Mouse (Mus musculus) heart, embryonic 14.5 days (tissue): ENCODE measurements around the gene Samd14. TPM values are rescaled to one million over a fixed set of nuclear protein-coding genes. Genes with fewer than 3 reads are reported as not detected.

Experiments
- ATAC-seq: fragments of 200-750 bp; cut with Nextera tagmentation; 2 replicates; pipeline ENCODE4 v1.8.0; 2017; ENCODE audit warnings: low read depth, moderate TSS enrichment; ENCODE audit not compliant: insufficient number of reproducible peaks, insufficient read depth, low FRiP score
- H3K27ac ChIP-seq, 2 experiments: fragments of 200-500 bp in 1 of 2; fragments of 300-500 bp in 1 of 2; sonication (generic) in 1 of 2; replicated peaks in 1 of 2; 2 replicates each; pipeline ENCODE4 v1.5.1; 2012 to 2014; ENCODE audit warnings: low read depth in 2 of 2, low read length in 2 of 2, control low read depth in 1 of 2, mild to moderate bottlenecking in 1 of 2, mixed read lengths in 1 of 2; ENCODE audit not compliant: control insufficient read depth in 1 of 2, insufficient read depth in 1 of 2
- H3K27me3 ChIP-seq: fragments of 300-500 bp; sonication (generic); 2 replicates; pipeline ENCODE4 v1.6.1; 2014; ENCODE audit warnings: mild to moderate bottlenecking, low read length, control low read depth; ENCODE audit not compliant: control insufficient read depth, insufficient read depth
- H3K36me3 ChIP-seq: fragments of 300-500 bp; sonication (generic); 2 replicates; pipeline ENCODE4 v1.6.1; 2014; ENCODE audit warnings: mild to moderate bottlenecking, control low read depth, low read length, mixed read lengths; ENCODE audit not compliant: control insufficient read depth, insufficient read depth
- H3K4me1 ChIP-seq, 2 experiments: fragments of 200-500 bp in 1 of 2; fragments of 300-500 bp in 1 of 2; sonication (generic) in 1 of 2; 2 replicates each; pipeline ENCODE4 v1.6.1; 2012 to 2014; ENCODE audit warnings: low read length in 2 of 2, control low read depth in 1 of 2, mixed read lengths in 1 of 2; ENCODE audit not compliant: control insufficient read depth in 2 of 2, insufficient read depth in 2 of 2
- H3K4me2 ChIP-seq: fragments of 300-500 bp; sonication (generic); 2 replicates; pipeline ENCODE4 v1.6.1; 2014; ENCODE audit warnings: mild to moderate bottlenecking, low read length
- H3K4me3 ChIP-seq, 2 experiments: fragments of 200-500 bp in 1 of 2; fragments of 300-500 bp in 1 of 2; sonication (generic) in 1 of 2; 2 replicates each; pipeline ENCODE4 v1.5.1; 2012 to 2014; ENCODE audit warnings: low read length in 2 of 2, mild to moderate bottlenecking in 2 of 2, control low read depth in 1 of 2, low read depth in 1 of 2, moderate library complexity in 1 of 2; ENCODE audit not compliant: control insufficient read depth in 1 of 2, insufficient read depth in 1 of 2
- H3K9ac ChIP-seq: fragments of 300-500 bp; sonication (generic); 2 replicates; pipeline ENCODE4 v1.6.1; 2014; ENCODE audit warnings: mild to moderate bottlenecking, low read length
- H3K9me3 ChIP-seq: fragments of 300-500 bp; sonication (generic); 2 replicates; pipeline ENCODE4 v1.6.1; 2016; ENCODE audit warnings: low read length, control low read depth; ENCODE audit not compliant: control insufficient read depth
- WGBS: fragments of 180-500 bp; shearing (Covaris S2); extraction: QIAGEN DNeasy Blood & Tissue Kit; methylation state at CpG from one replicate; pipeline ENCODE4 v1.1.7; 2014; 5-methylcytosine and 5-hydroxymethylcytosine counted together
- polyA plus RNA-seq: library from polyadenylated mRNA; unstranded; fragments of >200 nt; fragmentation: Nextera tagmentation; extraction: Ambion mirVana; gene quantifications from 2 replicates; pipeline ENCODE4 v1.2.1, GENCODE M21; 2014

Gene Samd14
- polyA plus RNA-seq, 1 experiment from 2014 or later: 10.1 TPM

GRCm38 (mm10) chr11:94972887-94973286, 36.8 kb upstream of the Samd14 start:
- Histone ChIP-seq H3K4me1 (peaks cover 32 to 43% of the 10 kb centered on the region in 2 experiments), H3K4me2 (peak overlapping the region; percentile 61), H3K9me3 (no peaks in the 10 kb centered on the region), H3K36me3 (no peaks in the 10 kb centered on the region), H3K4me3 (peak overlapping the region; percentile 31 to 33), H3K9ac (peak overlapping the region; percentile 70), H3K27me3 (no peaks in the 10 kb centered on the region), H3K27ac (peak overlapping the region; percentile 68 to 75)
- ATAC-seq: no peak
- 14% methylated on average over 5 of the region's 5 CpGs for WGBS

- H3K27ac ChIP-seq: peak overlapping the region; percentile 68 to 75
- H3K4me3 ChIP-seq: peak overlapping the region; percentile 31 to 33
- peak; percentile 61 for ATAC-seq
Measured at GRCm38 (mm10) chr11:94973313-94973712, 36.4 kb upstream of the Samd14 start.

GRCm38 (mm10) chr11:94974951-94975350, 34.7 kb upstream of the Samd14 start:
- H3K9ac ChIP-seq: no peak overlapping the region
- no peak overlapping the region for H3K4me2 ChIP-seq
- 24% methylated on average over 2 of the region's 2 CpGs for WGBS
- no peaks in the 10 kb centered on the region for H3K36me3 ChIP-seq
- H3K4me1 ChIP-seq: peaks cover 39 to 52% of the 10 kb centered on the region in 2 experiments
- peak; percentile 38; the same call in 1 of the 2 replicates for ATAC-seq
- no peaks in the 10 kb centered on the region for H3K27me3 ChIP-seq
- no peak overlapping the region for H3K4me3 ChIP-seq
- no peaks in the 10 kb centered on the region for H3K9me3 ChIP-seq
- H3K27ac ChIP-seq: peak overlapping the region; percentile 40 to 78; a peak in 3 of 4 replicates

More at GRCm38 (mm10) chr11:94973313-94973712, 36.4 kb upstream of the Samd14 start:
- Histone ChIP-seq H3K36me3 (no peaks in the 10 kb centered on the region), H3K27me3 (no peaks in the 10 kb centered on the region), H3K9me3 (no peaks in the 10 kb centered on the region), H3K9ac (peak overlapping the region; percentile 70), H3K4me2 (peak overlapping the region; percentile 61), H3K4me1 (peaks cover 33 to 48% of the 10 kb centered on the region in 2 experiments)
- WGBS: 27% methylated on average over 4 of the region's 4 CpGs

- no peak for ATAC-seq
- peaks cover 39 to 52% of the 10 kb centered on the region in 2 experiments for H3K4me1 ChIP-seq
- H3K9me3 ChIP-seq: no peaks in the 10 kb centered on the region
- H3K4me3 ChIP-seq: no peak within 1 kb of the TSS
- H3K4me2 ChIP-seq: peak within 1 kb of the TSS; percentile 8; the same call in 1 of the 2 replicates
- 34% methylated on average over 5 of the region's 5 CpGs for WGBS
- H3K27ac ChIP-seq: peak within 1 kb of the TSS; percentile 73 to 78
- H3K27me3 ChIP-seq: no peaks in the 10 kb centered on the region
- H3K36me3 ChIP-seq: no peaks in the 10 kb centered on the region
- H3K9ac ChIP-seq: peak within 1 kb of the TSS; percentile 59
Measured at GRCm38 (mm10) chr11:94976199-94976598, 33.5 kb upstream of the Samd14 start, which contains the start of gene Sgca. Sgca (minus strand) TSS chr11:94976327.

- H3K9ac ChIP-seq: no peak overlapping the region
- no peak overlapping the region; a peak in 1 of 4 replicates for H3K4me3 ChIP-seq
- ATAC-seq: no peak
Measured at GRCm38 (mm10) chr11:94978178-94978915, 31.3 kb upstream of the Samd14 start.

GRCm38 (mm10) chr11:94978947-94979346, 30.7 kb upstream of the Samd14 start:
- H3K9ac ChIP-seq: peak overlapping the region; percentile 49; the same call in 1 of the 2 replicates
- H3K9me3 ChIP-seq: no peaks in the 10 kb centered on the region
- peak overlapping the region in 1 of 2 experiments; percentile 45; a peak in 2 of 4 replicates for H3K27ac ChIP-seq
- H3K36me3 ChIP-seq: no peaks in the 10 kb centered on the region
- ATAC-seq: peak; percentile 82
- under 1% methylated on average over 20 of the region's 20 CpGs for WGBS
- no peaks in the 10 kb centered on the region for H3K27me3 ChIP-seq
- peaks cover 27 to 38% of the 10 kb centered on the region in 2 experiments for H3K4me1 ChIP-seq
- H3K4me2 ChIP-seq: peak overlapping the region; percentile 50
- H3K4me3 ChIP-seq: peak overlapping the region; percentile 15 to 23; a peak in 3 of 4 replicates

More at GRCm38 (mm10) chr11:94978178-94978915, 31.3 kb upstream of the Samd14 start:
- WGBS: 34% methylated on average over 9 of the region's 9 CpGs
- H3K4me1 ChIP-seq: peaks cover 32 to 44% of the 10 kb centered on the region in 2 experiments
- H3K36me3 ChIP-seq: no peaks in the 10 kb centered on the region
- H3K9me3 ChIP-seq: no peaks in the 10 kb centered on the region
- peak overlapping the region; percentile 50 for H3K4me2 ChIP-seq
- peak overlapping the region in 1 of 2 experiments; percentile 38; a peak in 2 of 4 replicates for H3K27ac ChIP-seq
- H3K27me3 ChIP-seq: no peaks in the 10 kb centered on the region

GRCm38 (mm10) chr11:94979462-94980179, 30.1 kb upstream of the Samd14 start:
- H3K27ac ChIP-seq: peak overlapping the region; percentile 30 to 45; a peak in 3 of 4 replicates
- H3K4me2 ChIP-seq: peak overlapping the region; percentile 50
- peaks cover 26 to 34% of the 10 kb centered on the region in 2 experiments for H3K4me1 ChIP-seq
- ATAC-seq: no peak
- no peaks in the 10 kb centered on the region for H3K9me3 ChIP-seq
- 0 out of 4 replicates have a peak overlapping the region, but pooled peaks of 1 of the 2 experiments have one; percentile 15 for H3K4me3 ChIP-seq
- peak overlapping the region; percentile 49; the same call in 1 of the 2 replicates for H3K9ac ChIP-seq
- H3K36me3 ChIP-seq: no peaks in the 10 kb centered on the region
- no peaks in the 10 kb centered on the region for H3K27me3 ChIP-seq
- WGBS: 75% methylated on average over 11 of the region's 11 CpGs
